In genomic region chr19:14862654-14863468, GRCm38 (mm10) we compare ENCODE assay signal across 10 mouse cellular contexts.
DNase-seq lines count a peak whose midpoint lies in the region; ATAC-seq and TF ChIP-seq lines count a peak whose summit lies in the region.
"Had no signal": no experiment of that assay in that cellular context is flagged by ENCODE, and none has a peak within 500 bp of the region (broad histone marks: within the 10 kb centered on the region; RNA-seq: fewer than 3 reads in every experiment).

No protein-coding gene starts in this region.

- no peak for ATAC-seq in hindbrain, embryonic 13.5 days (ENCODE audit: low FRiP score)
- no peak for ATAC-seq in hindbrain, postnatal 0 days
- no peak for ATAC-seq in megakaryocyte-erythroid progenitor cell, adult 5-6 weeks (replicated peaks; ENCODE audit: low FRiP score, low TSS enrichment, poor library complexity, severe bottlenecking)
- ATAC-seq in erythroid progenitor cell, adult 5-6 weeks (replicated peaks; ENCODE audit: low FRiP score, poor library complexity, severe bottlenecking), result no peak
- no peak for ATAC-seq in inflammation-experienced regulatory T-cells, adult 6 months
- ATAC-seq: liver, embryonic 12.5 days had no signal

- no peak for TF ChIP-seq CTCF in hindbrain, postnatal 0 days (IDR thresholded peaks at IDR 0.05; ENCODE audit: low read depth)
- no peak for TF ChIP-seq CTCF in lung, adult 2 months (IDR thresholded peaks at IDR 0.05; ENCODE audit: insufficient read depth, low read length)

- no peak for TF ChIP-seq POLR2A in lung, adult 2 months (IDR thresholded peaks at IDR 0.05; ENCODE audit: borderline replicate concordance, extremely low read depth, low read depth, low read length)

- H3K4me3 ChIP-seq in hindbrain, embryonic 13.5 days, result no peak overlapping the region
- H3K4me3 ChIP-seq in hindbrain, postnatal 0 days (ENCODE audit: low read length), result no peak overlapping the region
- no peak overlapping the region for H3K4me3 ChIP-seq in embryonic facial prominence, embryonic 10.5 days
- H3K4me3 ChIP-seq in lung, adult 2 months (replicated peaks; ENCODE audit: extremely low read depth, low read depth, low read length), result no peak overlapping the region
- H3K4me3 ChIP-seq: liver, embryonic 12.5 days had no signal

- H3K27me3 ChIP-seq in hindbrain, embryonic 13.5 days, result peaks cover 15% of the 10 kb centered on the region
- no peaks in the 10 kb centered on the region for H3K27me3 ChIP-seq in hindbrain, postnatal 0 days (ENCODE audit: insufficient read depth, low read length)
- H3K27me3 ChIP-seq in embryonic facial prominence, embryonic 10.5 days (replicated peaks; ENCODE audit: low read depth, poor library complexity, severe bottlenecking), result peaks cover 47% of the 10 kb centered on the region
- H3K27me3 ChIP-seq: liver, embryonic 12.5 days had no signal

- H3K4me1 ChIP-seq in hindbrain, embryonic 13.5 days (replicated peaks), result peaks cover 9% of the 10 kb centered on the region; the same call in 1 of the 2 replicates
- H3K4me1 ChIP-seq in hindbrain, postnatal 0 days (ENCODE audit: insufficient read depth, low read length), result 0 out of 2 replicates have a peak, but pooled peaks cover 4% of the 10 kb centered on the region
- H3K4me1 ChIP-seq in embryonic facial prominence, embryonic 10.5 days, result peaks cover 23% of the 10 kb centered on the region
- peaks cover 3% of the 10 kb centered on the region; the same call in 1 of the 2 replicates for H3K4me1 ChIP-seq in lung, adult 2 months (ENCODE audit: control insufficient read depth, insufficient read depth, low read length)
- H3K4me1 ChIP-seq: liver, embryonic 12.5 days had no signal

- H3K36me3 ChIP-seq in hindbrain, embryonic 13.5 days, result no peaks in the 10 kb centered on the region
- H3K36me3 ChIP-seq in hindbrain, postnatal 0 days (ENCODE audit: insufficient read depth, low read length), result no peaks in the 10 kb centered on the region
- no peaks in the 10 kb centered on the region for H3K36me3 ChIP-seq in embryonic facial prominence, embryonic 10.5 days (replicated peaks)
- H3K36me3 ChIP-seq: liver, embryonic 12.5 days had no signal

- H3K27ac ChIP-seq in hindbrain, embryonic 13.5 days, result peak overlapping the region; percentile 2; the same call in 1 of the 2 replicates
- H3K27ac ChIP-seq in hindbrain, postnatal 0 days, result no peak overlapping the region
- H3K27ac ChIP-seq in embryonic facial prominence, embryonic 10.5 days (replicated peaks), result peak overlapping the region; percentile 55
- H3K27ac ChIP-seq: liver, embryonic 12.5 days had no signal

- H3K9ac ChIP-seq in hindbrain, embryonic 13.5 days, result no peak overlapping the region
- no peak overlapping the region for H3K9ac ChIP-seq in hindbrain, postnatal 0 days (replicated peaks; ENCODE audit: low read length)
- H3K9ac ChIP-seq: liver, embryonic 12.5 days had no signal

- 37% methylated on average over 13 of the region's 13 CpGs for WGBS in hindbrain, embryonic 13.5 days
- 40% methylated on average over 13 of the region's 13 CpGs for WGBS in hindbrain, postnatal 0 days
- whole genome bisulfite sequencing in embryonic facial prominence, embryonic 10.5 days, result 33% methylated on average over 13 of the region's 13 CpGs
- whole genome bisulfite sequencing in lung, adult 2 months, result 32% methylated on average over 13 of the region's 13 CpGs

- peaks cover 5% of the 10 kb centered on the region; the same call in 1 of the 2 replicates for H3K9me3 ChIP-seq in hindbrain, embryonic 13.5 days
- H3K9me3 ChIP-seq in hindbrain, postnatal 0 days (ENCODE audit: low read length), result no peaks in the 10 kb centered on the region
- H3K9me3 ChIP-seq in embryonic facial prominence, embryonic 10.5 days, result peaks cover 12% of the 10 kb centered on the region
- H3K9me3 ChIP-seq: liver, embryonic 12.5 days had no signal

- no peak for DNase-seq in hindbrain, postnatal 0 days (ENCODE audit: low spot score)
- DNase-seq in ZHBTc4 (ENCODE audit: low read depth, low spot score), result peak; percentile 14
- DNase-seq in embryonic facial prominence, embryonic 10.5 days (ENCODE audit: low spot score), result peak; percentile 68
- peak; percentile 28 for DNase-seq in lung, adult 2 months
- DNase-seq: thymus, postnatal 36 days had no signal

- no peak overlapping the region for H3K4me2 ChIP-seq in hindbrain, embryonic 13.5 days
- H3K4me2 ChIP-seq in hindbrain, postnatal 0 days (ENCODE audit: low read depth, low read length), result no peak overlapping the region
- H3K4me2 ChIP-seq: liver, embryonic 12.5 days had no signal
